Mouse (Mus musculus) liver, adult 2 months (tissue): ENCODE measurements around the gene Ercc6l2.

ENCODE experiments used
- CTCF ChIP-seq: fragments of 200-500 bp; IDR thresholded peaks from 2 replicates; pipeline ENCODE4 v1.5.1; 2011; ENCODE audit warnings: low read depth, low read length, control low read depth
- POLR2A ChIP-seq: fragments of 200-500 bp; IDR thresholded peaks from 2 replicates; pipeline ENCODE4 v1.6.1; 2011; ENCODE audit warnings: low read length, control low read depth; ENCODE audit not compliant: insufficient read depth; ENCODE audit errors: extremely low read depth

- TF ChIP-seq CTCF (no peak), POLR2A (no peak)
Measured at GRCm38 (mm10) chr13:63779376-63780291, 35.4 kb upstream of the Ercc6l2 start.
